Mouse (Mus musculus) heart, embryonic 14.5 days (tissue): ENCODE measurements around the gene Gpatch3. TPM values are rescaled to one million over a fixed set of nuclear protein-coding genes. Genes with fewer than 3 reads are reported as not detected.

ENCODE experiments used
- ATAC-seq: fragments of 200-750 bp; cut with Nextera tagmentation; 2 replicates; pipeline ENCODE4 v1.8.0; 2017; ENCODE audit warnings: low read depth, moderate TSS enrichment; ENCODE audit not compliant: insufficient number of reproducible peaks, insufficient read depth, low FRiP score
- H3K27ac ChIP-seq, 2 experiments: fragments of 200-500 bp in 1 of 2; fragments of 300-500 bp in 1 of 2; sonication (generic) in 1 of 2; replicated peaks in 1 of 2; 2 replicates each; pipeline ENCODE4 v1.5.1; 2012 to 2014; ENCODE audit warnings: low read depth in 2 of 2, low read length in 2 of 2, control low read depth in 1 of 2, mild to moderate bottlenecking in 1 of 2, mixed read lengths in 1 of 2; ENCODE audit not compliant: control insufficient read depth in 1 of 2, insufficient read depth in 1 of 2
- H3K27me3 ChIP-seq: fragments of 300-500 bp; sonication (generic); 2 replicates; pipeline ENCODE4 v1.6.1; 2014; ENCODE audit warnings: mild to moderate bottlenecking, low read length, control low read depth; ENCODE audit not compliant: control insufficient read depth, insufficient read depth
- H3K36me3 ChIP-seq: fragments of 300-500 bp; sonication (generic); 2 replicates; pipeline ENCODE4 v1.6.1; 2014; ENCODE audit warnings: mild to moderate bottlenecking, control low read depth, low read length, mixed read lengths; ENCODE audit not compliant: control insufficient read depth, insufficient read depth
- H3K4me1 ChIP-seq, 2 experiments: fragments of 200-500 bp in 1 of 2; fragments of 300-500 bp in 1 of 2; sonication (generic) in 1 of 2; 2 replicates each; pipeline ENCODE4 v1.6.1; 2012 to 2014; ENCODE audit warnings: low read length in 2 of 2, control low read depth in 1 of 2, mixed read lengths in 1 of 2; ENCODE audit not compliant: control insufficient read depth in 2 of 2, insufficient read depth in 2 of 2
- H3K4me2 ChIP-seq: fragments of 300-500 bp; sonication (generic); 2 replicates; pipeline ENCODE4 v1.6.1; 2014; ENCODE audit warnings: mild to moderate bottlenecking, low read length
- H3K4me3 ChIP-seq, 2 experiments: fragments of 200-500 bp in 1 of 2; fragments of 300-500 bp in 1 of 2; sonication (generic) in 1 of 2; 2 replicates each; pipeline ENCODE4 v1.5.1; 2012 to 2014; ENCODE audit warnings: low read length in 2 of 2, mild to moderate bottlenecking in 2 of 2, control low read depth in 1 of 2, low read depth in 1 of 2, moderate library complexity in 1 of 2; ENCODE audit not compliant: control insufficient read depth in 1 of 2, insufficient read depth in 1 of 2
- H3K9ac ChIP-seq: fragments of 300-500 bp; sonication (generic); 2 replicates; pipeline ENCODE4 v1.6.1; 2014; ENCODE audit warnings: mild to moderate bottlenecking, low read length
- H3K9me3 ChIP-seq: fragments of 300-500 bp; sonication (generic); 2 replicates; pipeline ENCODE4 v1.6.1; 2016; ENCODE audit warnings: low read length, control low read depth; ENCODE audit not compliant: control insufficient read depth
- WGBS: fragments of 180-500 bp; shearing (Covaris S2); extraction: QIAGEN DNeasy Blood & Tissue Kit; methylation state at CpG from one replicate; pipeline ENCODE4 v1.1.7; 2014; 5-methylcytosine and 5-hydroxymethylcytosine counted together
- polyA plus RNA-seq: library from polyadenylated mRNA; unstranded; fragments of >200 nt; fragmentation: Nextera tagmentation; extraction: Ambion mirVana; gene quantifications from 2 replicates; pipeline ENCODE4 v1.2.1, GENCODE M21; 2014

The Gpatch3 gene
- polyA plus RNA-seq, 1 experiment from 2014 or later: 5.4 TPM

DNA sequence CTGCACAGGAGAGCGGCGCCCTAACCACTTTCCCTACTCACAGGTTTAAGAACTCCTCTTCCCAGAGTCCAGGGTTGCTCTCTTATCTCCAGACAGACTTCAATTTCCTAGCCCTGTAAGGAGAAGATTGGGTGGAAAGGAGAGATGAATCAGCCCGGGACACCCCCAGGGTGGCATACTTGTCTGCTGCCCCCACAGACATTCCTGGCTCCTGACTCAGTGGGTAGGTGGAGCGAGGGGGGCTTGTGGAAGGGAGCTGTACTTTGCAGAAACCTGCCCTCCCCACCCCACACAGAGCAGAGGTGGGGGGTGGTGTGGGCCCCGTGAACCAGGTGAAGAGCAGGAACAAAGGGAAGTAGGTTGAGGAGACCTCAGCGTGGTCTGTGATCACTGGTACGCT is 21.0 kb downstream of the Gpatch3 start:
- WGBS: 42% methylated on average over 7 of the region's 7 CpGs
- no peaks in the 10 kb centered on the region for H3K9me3 ChIP-seq
- H3K4me1 ChIP-seq: peaks cover 6 to 10% of the 10 kb centered on the region in 2 experiments
- no peak overlapping the region for H3K27ac ChIP-seq
- H3K4me2 ChIP-seq: no peak overlapping the region
- ATAC-seq: no peak
- no peak overlapping the region for H3K4me3 ChIP-seq
- peaks cover 18% of the 10 kb centered on the region for H3K36me3 ChIP-seq
- H3K27me3 ChIP-seq: peaks cover 18% of the 10 kb centered on the region
- no peak overlapping the region for H3K9ac ChIP-seq

DNA sequence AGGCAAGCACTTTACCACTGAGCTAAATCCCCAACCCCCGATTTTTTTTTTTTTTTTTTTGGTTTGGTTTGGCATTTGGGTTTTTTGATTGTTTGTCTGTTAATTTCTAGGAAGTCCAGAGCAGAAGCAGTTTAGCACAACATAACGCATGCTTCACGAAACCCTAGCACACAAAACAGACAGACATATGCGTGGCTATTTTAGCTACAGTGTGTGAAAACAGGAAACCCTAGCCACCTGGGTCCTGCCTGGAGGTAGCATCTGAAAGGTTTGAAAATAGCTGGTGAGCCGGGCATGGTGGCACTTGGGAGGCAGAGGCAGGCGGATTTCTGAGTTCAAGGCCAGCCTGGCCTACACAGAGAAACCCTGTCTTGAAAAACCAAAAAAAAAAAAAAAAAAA is 21.5 kb downstream of the Gpatch3 start:
- no peak for ATAC-seq
- H3K9ac ChIP-seq: no peak overlapping the region
- WGBS: 68% methylated on average over 6 of the region's 6 CpGs
- no peak overlapping the region for H3K4me2 ChIP-seq
- H3K27ac ChIP-seq: no peak overlapping the region
- peaks cover 6 to 10% of the 10 kb centered on the region in 2 experiments for H3K4me1 ChIP-seq
- no peak overlapping the region for H3K4me3 ChIP-seq
- H3K9me3 ChIP-seq: no peaks in the 10 kb centered on the region
- H3K27me3 ChIP-seq: peaks cover 18% of the 10 kb centered on the region
- peaks cover 12% of the 10 kb centered on the region for H3K36me3 ChIP-seq

DNA sequence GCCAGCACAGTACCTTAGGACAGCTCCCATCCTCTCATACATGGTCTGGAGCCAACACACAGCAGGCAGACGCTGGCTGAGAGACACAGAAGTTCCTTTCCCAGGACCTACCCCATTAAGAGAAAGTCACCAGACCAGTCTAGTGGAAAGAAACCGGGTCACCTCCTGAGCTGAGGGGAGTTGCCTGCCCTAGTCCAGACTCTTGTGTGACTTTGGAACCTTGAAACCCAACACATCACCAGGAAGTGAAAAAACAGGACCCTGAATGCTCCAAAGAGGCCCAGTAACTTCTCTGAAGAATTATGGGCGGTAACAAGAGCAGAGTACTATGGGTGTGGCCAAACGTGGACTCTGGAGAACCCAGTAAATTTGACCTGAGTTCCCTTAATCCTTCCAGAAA is 24.1 kb downstream of the Gpatch3 start:
- no peak overlapping the region for H3K9ac ChIP-seq
- H3K27ac ChIP-seq: no peak overlapping the region
- peaks cover 8 to 11% of the 10 kb centered on the region in 2 experiments; a peak in 3 of 4 replicates for H3K4me1 ChIP-seq
- peaks cover 35% of the 10 kb centered on the region for H3K27me3 ChIP-seq
- H3K4me3 ChIP-seq: no peak overlapping the region
- WGBS: 50% methylated on average over 4 of the region's 4 CpGs
- peak overlapping the region; percentile 95; the same call in 1 of the 2 replicates for H3K4me2 ChIP-seq
- ATAC-seq: no peak
- peaks cover 2% of the 10 kb centered on the region; the same call in 1 of the 2 replicates for H3K36me3 ChIP-seq
- no peaks in the 10 kb centered on the region for H3K9me3 ChIP-seq

DNA sequence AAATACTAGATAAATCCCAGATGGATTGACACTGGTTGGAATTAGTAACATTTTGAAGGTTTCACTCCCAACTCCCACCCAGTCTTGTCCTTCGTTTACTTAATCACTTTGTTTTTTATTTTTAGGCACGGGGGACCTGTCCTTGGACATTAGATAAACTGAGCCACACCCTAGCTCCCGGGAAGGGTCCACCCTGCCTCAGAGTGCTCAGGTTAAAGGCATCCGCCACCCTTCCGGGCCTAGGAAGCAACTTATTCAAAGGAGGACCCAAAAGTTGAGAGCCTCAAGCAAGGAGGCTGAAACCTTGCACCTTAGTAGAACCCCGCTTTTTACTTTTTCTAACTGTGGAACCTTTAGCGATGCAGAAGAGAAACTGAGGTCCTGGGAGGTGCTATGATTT is 24.6 kb downstream of the Gpatch3 start:
- Histone ChIP-seq H3K27ac (no peak overlapping the region), H3K9ac (peak overlapping the region; percentile 76), H3K4me1 (peaks cover 8 to 11% of the 10 kb centered on the region in 2 experiments; a peak in 3 of 4 replicates), H3K27me3 (peaks cover 35% of the 10 kb centered on the region), H3K9me3 (no peaks in the 10 kb centered on the region), H3K4me3 (peak overlapping the region; percentile 54 to 62), H3K36me3 (peaks cover 7% of the 10 kb centered on the region; the same call in 1 of the 2 replicates), H3K4me2 (peak overlapping the region; percentile 95)
- no peak for ATAC-seq
- 13% methylated on average over 7 of the region's 7 CpGs for WGBS

DNA sequence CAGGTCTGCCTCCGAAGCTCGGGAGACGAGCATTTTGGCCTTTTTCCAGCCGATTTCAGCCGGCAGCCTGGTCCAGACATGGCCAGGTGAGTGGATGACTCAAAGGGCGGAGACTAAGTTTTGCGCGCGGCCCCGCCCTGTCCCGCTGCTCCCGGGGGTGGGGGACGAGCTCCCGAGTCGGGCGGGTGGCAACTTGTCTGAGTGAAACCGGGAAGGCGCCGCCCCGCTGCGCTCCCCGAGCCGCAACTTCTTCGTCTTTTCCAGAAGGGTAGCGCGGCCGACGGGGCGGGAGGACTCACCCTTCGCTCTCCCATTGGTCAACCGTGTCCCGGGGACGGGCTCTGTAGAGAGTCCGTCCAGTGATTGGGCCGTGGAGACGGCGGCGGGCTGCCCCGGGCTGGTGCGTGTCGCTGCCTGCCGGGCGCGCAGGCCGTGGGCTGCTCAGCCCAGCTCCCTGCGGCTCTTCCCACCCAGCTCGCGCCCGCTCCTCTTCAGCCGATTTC is 25.1 kb downstream of the Gpatch3 start:
- Histone ChIP-seq H3K9ac (peak overlapping the region; percentile 76), H3K27ac (no peak overlapping the region), H3K4me2 (peak overlapping the region; percentile 95), H3K27me3 (peaks cover 35% of the 10 kb centered on the region), H3K36me3 (peaks cover 10% of the 10 kb centered on the region; the same call in 1 of the 2 replicates), H3K9me3 (no peaks in the 10 kb centered on the region), H3K4me1 (peaks cover 8 to 11% of the 10 kb centered on the region in 2 experiments; a peak in 3 of 4 replicates), H3K4me3 (peak overlapping the region; percentile 54 to 62)
- ATAC-seq: peak; percentile 88
- WGBS: under 1% methylated on average over 46 of the region's 50 CpGs

DNA sequence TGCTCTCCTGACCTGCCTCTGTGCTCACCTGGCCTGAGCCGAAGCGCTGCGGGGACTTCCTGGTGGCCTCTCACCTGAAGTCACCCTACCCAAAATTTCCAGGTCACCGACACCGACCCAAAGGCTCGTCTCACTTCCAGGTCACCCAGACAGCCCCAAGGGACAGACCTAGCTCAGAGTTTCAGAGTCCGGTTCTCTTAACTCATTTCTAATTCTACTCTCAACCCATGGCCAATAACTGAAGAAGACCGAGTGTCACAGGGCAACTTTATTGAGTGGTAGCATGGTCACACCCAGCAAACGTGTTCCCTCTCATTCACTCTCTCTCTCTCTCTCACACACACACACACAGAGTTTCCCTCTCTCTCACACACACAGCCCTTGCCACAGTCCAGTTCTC is 25.8 kb downstream of the Gpatch3 start:
- peaks cover 8 to 11% of the 10 kb centered on the region in 2 experiments; a peak in 3 of 4 replicates for H3K4me1 ChIP-seq
- H3K4me2 ChIP-seq: peak overlapping the region; percentile 95
- no peaks in the 10 kb centered on the region for H3K9me3 ChIP-seq
- no peak overlapping the region for H3K27ac ChIP-seq
- H3K4me3 ChIP-seq: peak overlapping the region; percentile 54 to 62; a peak in 3 of 4 replicates
- ATAC-seq: no peak
- peaks cover 35% of the 10 kb centered on the region for H3K27me3 ChIP-seq
- peak overlapping the region; percentile 61; the same call in 1 of the 2 replicates for H3K9ac ChIP-seq
- 17% methylated on average over 9 of the region's 9 CpGs for WGBS
- H3K36me3 ChIP-seq: peaks cover 14% of the 10 kb centered on the region; the same call in 1 of the 2 replicates

DNA sequence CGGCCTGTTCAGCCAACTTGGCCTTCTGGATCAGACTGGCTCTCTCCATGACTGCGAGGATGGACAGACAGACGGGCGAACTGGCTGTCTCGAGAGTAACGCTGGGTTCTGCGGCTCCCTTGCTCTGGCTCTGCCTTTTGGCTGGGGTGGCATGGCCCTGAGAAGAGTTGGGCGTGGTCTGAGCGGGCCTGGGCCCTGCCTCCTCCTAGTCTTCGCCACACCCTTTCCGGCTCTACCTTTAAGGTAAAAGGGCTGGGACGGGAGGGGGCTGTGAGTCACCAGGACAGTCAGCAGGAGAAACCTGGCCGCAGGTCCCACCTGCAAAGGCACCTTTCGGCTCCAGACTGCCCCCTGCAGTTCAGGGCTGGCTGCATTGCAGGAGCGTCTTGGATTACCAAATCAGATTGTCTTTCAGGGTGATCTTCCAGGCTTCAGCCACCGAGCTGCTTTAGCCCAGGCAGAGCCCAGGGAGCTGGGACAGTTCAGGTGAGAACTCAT is 27.2 kb downstream of the Gpatch3 start, which contains the start of gene Sfn:
TSS of gene Sfn (minus strand) at position 448 of the 498 bp plus-strand sequence.
- H3K27me3 ChIP-seq: peaks cover 35% of the 10 kb centered on the region
- peak within 1 kb of the TSS; percentile 60 for H3K4me2 ChIP-seq
- H3K36me3 ChIP-seq: peaks cover 26% of the 10 kb centered on the region
- no peak within 1 kb of the TSS for H3K27ac ChIP-seq
- peak within 1 kb of the TSS; percentile 23 to 26 for H3K4me3 ChIP-seq
- WGBS: 3% methylated on average over 16 of the region's 16 CpGs
- H3K4me1 ChIP-seq: peaks cover 8 to 11% of the 10 kb centered on the region in 2 experiments; a peak in 3 of 4 replicates
- no peak for ATAC-seq
- H3K9me3 ChIP-seq: no peaks in the 10 kb centered on the region
- peak within 1 kb of the TSS; percentile 8; the same call in 1 of the 2 replicates for H3K9ac ChIP-seq
